Comparison of ENCODE assay signal across 8 mouse cellular contexts in genomic region chr10:111419375-111420194, GRCm38 (mm10). TPM values are rescaled to one million over a fixed set of nuclear protein-coding genes. Genes with fewer than 3 reads are reported as not detected.
A peak's percentile ranks its signal among the peaks of the same experiment; 100 is the strongest.
DNase-seq lines count a peak whose midpoint lies in the region; ATAC-seq and TF ChIP-seq lines count a peak whose summit lies in the region.

No protein-coding gene starts in this region.

- WGBS in hindbrain, embryonic 10.5 days: 41% methylated on average over 23 of the region's 23 CpGs
- WGBS in liver, embryonic 13.5 days (ENCODE audit: insufficient replicate concordance): 24% methylated on average over 23 of the region's 23 CpGs

- H3K27me3 ChIP-seq in hindbrain, embryonic 10.5 days (ENCODE audit: insufficient read depth, poor library complexity, severe bottlenecking): peaks cover 10% of the 10 kb centered on the region; the same call in 1 of the 2 replicates
- H3K27me3 ChIP-seq in liver, embryonic 13.5 days: no peaks in the 10 kb centered on the region

- DNase-seq in layer of hippocampus, adult 2 months (ENCODE audit: low spot score in 2 of 2): peak in 1 of 2 experiments; percentile 18
- DNase-seq in layer of hippocampus, adult 9-11 months: no peak
- DNase-seq in cerebellum, postnatal 36 days: peak; percentile 8 to 31
- DNase-seq in hindbrain, embryonic 10.5 days (ENCODE audit: low spot score): peak; percentile 6
- DNase-seq in liver, embryonic 13.5 days: no peak
- no peak for DNase-seq in spleen, adult 12 weeks (ENCODE audit: low spot score)
- no peak for DNase-seq in urinary bladder, postnatal 14 days (ENCODE audit: low spot score)

- no peak overlapping the region for H3K9ac ChIP-seq in liver, embryonic 13.5 days

- peak overlapping the region; percentile 52; the same call in 1 of the 2 replicates for H3K27ac ChIP-seq in layer of hippocampus, adult 2 months
- peak overlapping the region; percentile 54; the same call in 1 of the 2 replicates for H3K27ac ChIP-seq in hindbrain, embryonic 10.5 days
- no peak overlapping the region for H3K27ac ChIP-seq in liver, embryonic 13.5 days

- ATAC-seq in liver, embryonic 13.5 days (ENCODE audit: low read depth): no peak
- ATAC-seq in megakaryocyte, adult 5-6 weeks (ENCODE audit: poor library complexity, severe bottlenecking): no peak

- no peaks in the 10 kb centered on the region for H3K9me3 ChIP-seq in hindbrain, embryonic 10.5 days
- H3K9me3 ChIP-seq in liver, embryonic 13.5 days (replicated peaks): no peaks in the 10 kb centered on the region

- peak overlapping the region; percentile 41 for H3K4me2 ChIP-seq in liver, embryonic 13.5 days

- peaks cover 38% of the 10 kb centered on the region for H3K4me1 ChIP-seq in hindbrain, embryonic 10.5 days (replicated peaks)
- H3K4me1 ChIP-seq in liver, embryonic 13.5 days (replicated peaks): peaks cover 27% of the 10 kb centered on the region

- peak overlapping the region; percentile 49 for H3K4me3 ChIP-seq in layer of hippocampus, adult 2 months
- H3K4me3 ChIP-seq in hindbrain, embryonic 10.5 days: peak overlapping the region; percentile 30
- H3K4me3 ChIP-seq in liver, embryonic 13.5 days (replicated peaks): no peak overlapping the region

- TF ChIP-seq CTCF in layer of hippocampus, adult 2 months (conservative IDR thresholded peaks at IDR 0.05): no peak

- no peaks in the 10 kb centered on the region for H3K36me3 ChIP-seq in hindbrain, embryonic 10.5 days
- no peaks in the 10 kb centered on the region for H3K36me3 ChIP-seq in liver, embryonic 13.5 days

RNA-seq across cellular contexts. Expression of gene Nap1l1, which starts 53.4 kb away (rescaled TPM):
- 100 to 1,000 TPM; 157 to 162 TPM for total RNA-seq in layer of hippocampus, adult 2 months (2021)
- polyA plus RNA-seq in hindbrain, embryonic 10.5 days (2016; fragmentation: Nextera tagmentation; extraction: Ambion mirVana): 256 and 361 TPM in 2 replicates
- 163 and 198 TPM in 2 replicates for polyA plus RNA-seq in liver, embryonic 13.5 days (2015; fragmentation: Nextera tagmentation; extraction: Ambion mirVana)
- 369 and 375 TPM in 2 replicates for total RNA-seq in megakaryocyte, adult 5-6 weeks (2015)
- total RNA-seq in megakaryocyte, adult 5-6 weeks (2017): 346 and 431 TPM in 2 replicates

Comparison
In these comparisons a context has a peak if more than half of its experiments do, and no peak if none do; other contexts are left out.
1. DNase-seq: peak in cerebellum, postnatal 36 days (2 of 2) and hindbrain, embryonic 10.5 days (single experiment); none in layer of hippocampus, adult 9-11 months (single experiment), liver, embryonic 13.5 days (single experiment), spleen, adult 12 weeks (single experiment) and urinary bladder, postnatal 14 days (single experiment).